9 mouse cellular contexts compared by ENCODE assay signal in genomic region chr11:69058265-69058664, GRCm38 (mm10). TPM values are rescaled to one million over a fixed set of nuclear protein-coding genes. Genes with fewer than 3 reads are reported as not detected.
DNase-seq lines count a peak whose midpoint lies in the region; ATAC-seq and TF ChIP-seq lines count a peak whose summit lies in the region.
"Had no signal": no experiment of that assay in that cellular context is flagged by ENCODE, and none has a peak within 500 bp of the region (broad histone marks: within the 10 kb centered on the region; RNA-seq: fewer than 3 reads in every experiment).

No protein-coding gene starts in this region.

- no peak for ATAC-seq in embryonic facial prominence, embryonic 14.5 days (ENCODE audit: low read depth)
- no peak for ATAC-seq in neural tube, embryonic 13.5 days (ENCODE audit: low read depth)

- peak overlapping the region; percentile 75 for H3K4me2 ChIP-seq in embryonic facial prominence, embryonic 14.5 days (ENCODE audit: low read depth, low read length)
- peak overlapping the region; percentile 76 for H3K4me2 ChIP-seq in neural tube, embryonic 13.5 days

- H3K4me3 ChIP-seq in left cerebral cortex, adult 2 months: peak overlapping the region; percentile 71
- H3K4me3 ChIP-seq in embryonic facial prominence, embryonic 14.5 days (ENCODE audit: low read depth, low read length): peak overlapping the region; percentile 97
- peak overlapping the region; percentile 80 for H3K4me3 ChIP-seq in limb, embryonic 10.5 days
- peak overlapping the region; percentile 81 for H3K4me3 ChIP-seq in neural tube, embryonic 13.5 days

- H3K9me3 ChIP-seq in embryonic facial prominence, embryonic 14.5 days (ENCODE audit: control insufficient read depth, low read length): no peaks in the 10 kb centered on the region
- no peaks in the 10 kb centered on the region for H3K9me3 ChIP-seq in limb, embryonic 10.5 days (replicated peaks)
- H3K9me3 ChIP-seq in neural tube, embryonic 13.5 days: no peaks in the 10 kb centered on the region

- peak overlapping the region; percentile 76 for H3K9ac ChIP-seq in embryonic facial prominence, embryonic 14.5 days (ENCODE audit: low read depth, low read length)
- peak overlapping the region; percentile 80 for H3K9ac ChIP-seq in neural tube, embryonic 13.5 days

- peaks cover 19% of the 10 kb centered on the region for H3K4me1 ChIP-seq in embryonic facial prominence, embryonic 14.5 days (ENCODE audit: control insufficient read depth, insufficient read depth, low read length)
- peaks cover 32% of the 10 kb centered on the region for H3K4me1 ChIP-seq in limb, embryonic 10.5 days
- H3K4me1 ChIP-seq in neural tube, embryonic 13.5 days (replicated peaks): peaks cover 31% of the 10 kb centered on the region

- WGBS in embryonic facial prominence, embryonic 14.5 days: 82% methylated on average over 2 of the region's 2 CpGs
- WGBS in limb, embryonic 10.5 days: 79% methylated on average over 2 of the region's 2 CpGs
- WGBS in neural tube, embryonic 13.5 days: 73% methylated on average over 2 of the region's 2 CpGs

- intact Hi-C loops in left cerebral cortex, adult 2 months (cut with DNase I): loop anchor here (1.0 kb wide), 1 partner anchor 16 kb away; no protein-coding TSS in a partner anchor
- intact Hi-C loops in left cerebral cortex, postnatal 25 days (cut with DNase I): no loop called here

- no peak for TF ChIP-seq CTCF in left cerebral cortex, adult 2 months (IDR thresholded peaks at IDR 0.05)

- DNase-seq in left cerebral cortex, adult 2 months (ENCODE audit: extremely low spot score in 1 of 2, low spot score in 2 of 2): no peak
- DNase-seq in left cerebral cortex, postnatal 25 days (ENCODE audit: low spot score in 2 of 2): no peak
- DNase-seq in embryonic facial prominence, embryonic 14.5 days (ENCODE audit: low spot score): no peak
- DNase-seq in limb, embryonic 10.5 days (ENCODE audit: low spot score): no peak
- DNase-seq in right cerebral cortex, postnatal 25 days: no peak
- DNase-seq in adrenal gland, adult 2 months: no peak
- DNase-seq in spleen, adult 18-20 months: no peak

- peak overlapping the region; percentile 84; the same call in 1 of the 2 replicates for H3K27ac ChIP-seq in left cerebral cortex, adult 2 months
- H3K27ac ChIP-seq in embryonic facial prominence, embryonic 14.5 days (replicated peaks; ENCODE audit: low read depth, low read length): peak overlapping the region; percentile 82
- no peak overlapping the region for H3K27ac ChIP-seq in limb, embryonic 10.5 days
- H3K27ac ChIP-seq in neural tube, embryonic 13.5 days (replicated peaks): peak overlapping the region; percentile 91

- peaks cover 6% of the 10 kb centered on the region; the same call in 1 of the 2 replicates for H3K36me3 ChIP-seq in embryonic facial prominence, embryonic 14.5 days (ENCODE audit: control insufficient read depth, insufficient read depth, low read length)
- peaks cover 13% of the 10 kb centered on the region for H3K36me3 ChIP-seq in limb, embryonic 10.5 days
- no peaks in the 10 kb centered on the region for H3K36me3 ChIP-seq in neural tube, embryonic 13.5 days

- no peaks in the 10 kb centered on the region for H3K27me3 ChIP-seq in embryonic facial prominence, embryonic 14.5 days (replicated peaks; ENCODE audit: control insufficient read depth, insufficient read depth, low read length)
- H3K27me3 ChIP-seq in limb, embryonic 10.5 days (ENCODE audit: low read depth, poor library complexity, severe bottlenecking): 0 out of 2 replicates have a peak, but pooled peaks cover 5% of the 10 kb centered on the region
- H3K27me3 ChIP-seq in neural tube, embryonic 13.5 days: no peaks in the 10 kb centered on the region

RNA-seq across cellular contexts. Expression of gene Borcs6, which starts 1.3 kb away (rescaled TPM):
- 10 to 100 TPM; 31.1 to 33.8 TPM for total RNA-seq in left cerebral cortex, adult 2 months (2021)
- total RNA-seq in left cerebral cortex, postnatal 25 days (2021): 10 to 100 TPM; 29.1 to 29.5 TPM
- 12.1 and 12.4 TPM in 2 replicates for polyA plus RNA-seq in embryonic facial prominence, embryonic 14.5 days (2014; fragmentation: Nextera tagmentation; extraction: Ambion mirVana)
- polyA plus RNA-seq in limb, embryonic 10.5 days (2016; fragmentation: Nextera tagmentation; extraction: Ambion mirVana): 5.3 and 6.0 TPM in 2 replicates
- polyA plus RNA-seq in neural tube, embryonic 13.5 days (2015; fragmentation: Nextera tagmentation; extraction: Ambion mirVana): 14.7 and 16.8 TPM in 2 replicates
- 10 to 100 TPM; 21.3 to 26.4 TPM for total RNA-seq in adrenal gland, adult 2 months (2021)
- polyA plus RNA-seq in adrenal gland, adult 2 months (2012; rRNA removed): 38.9 and 41.4 TPM in 2 replicates

RNA-seq across cellular contexts. Expression of gene Tmem107, which starts 12.3 kb away (rescaled TPM):
- 10 to 100 TPM; 23.3 to 28.0 TPM for total RNA-seq in left cerebral cortex, adult 2 months (2021)
- total RNA-seq in left cerebral cortex, postnatal 25 days (2021): 10 to 100 TPM; 16.9 to 18.2 TPM
- 65.6 and 87.8 TPM in 2 replicates for polyA plus RNA-seq in embryonic facial prominence, embryonic 14.5 days (2014; fragmentation: Nextera tagmentation; extraction: Ambion mirVana)
- polyA plus RNA-seq in limb, embryonic 10.5 days (2016; fragmentation: Nextera tagmentation; extraction: Ambion mirVana): 35.8 and 38.6 TPM in 2 replicates
- polyA plus RNA-seq in neural tube, embryonic 13.5 days (2015; fragmentation: Nextera tagmentation; extraction: Ambion mirVana): 28.4 and 29.2 TPM in 2 replicates
- total RNA-seq in adrenal gland, adult 2 months (2021): 10 to 100 TPM in 1 of 2 experiments, 1 to 10 TPM in 1; 9.5 to 16.9 TPM
- polyA plus RNA-seq in adrenal gland, adult 2 months (2012; rRNA removed): 46.6 and 49.1 TPM in 2 replicates

RNA-seq across cellular contexts. Expression of gene Aurkb, which starts 12.8 kb away (rescaled TPM):
- under 1 TPM; 0.25 to 0.30 TPM for total RNA-seq in left cerebral cortex, adult 2 months (2021)
- under 1 TPM; 0.73 to 0.99 TPM for total RNA-seq in left cerebral cortex, postnatal 25 days (2021)
- 92.5 and 112 TPM in 2 replicates for polyA plus RNA-seq in embryonic facial prominence, embryonic 14.5 days (2014; fragmentation: Nextera tagmentation; extraction: Ambion mirVana)
- 214 and 217 TPM in 2 replicates for polyA plus RNA-seq in limb, embryonic 10.5 days (2016; fragmentation: Nextera tagmentation; extraction: Ambion mirVana)
- polyA plus RNA-seq in neural tube, embryonic 13.5 days (2015; fragmentation: Nextera tagmentation; extraction: Ambion mirVana): 22.7 and 33.0 TPM in 2 replicates
- 1 to 10 TPM; 1.7 to 2.8 TPM for total RNA-seq in adrenal gland, adult 2 months (2021)
- 10.8 and 11.2 TPM in 2 replicates for polyA plus RNA-seq in adrenal gland, adult 2 months (2012; rRNA removed)
- total RNA-seq: gastrocnemius, adult 18-20 months had no signal

RNA-seq across cellular contexts. Expression of gene Vamp2, which starts 30.0 kb away (rescaled TPM):
- 1,000 to 10,000 TPM; 1,115 to 1,119 TPM for total RNA-seq in left cerebral cortex, adult 2 months (2021)
- 1,000 to 10,000 TPM; 1,099 to 1,151 TPM for total RNA-seq in left cerebral cortex, postnatal 25 days (2021)
- 89.1 and 97.0 TPM in 2 replicates for polyA plus RNA-seq in embryonic facial prominence, embryonic 14.5 days (2014; fragmentation: Nextera tagmentation; extraction: Ambion mirVana)
- 51.1 and 72.1 TPM in 2 replicates for polyA plus RNA-seq in limb, embryonic 10.5 days (2016; fragmentation: Nextera tagmentation; extraction: Ambion mirVana)
- polyA plus RNA-seq in neural tube, embryonic 13.5 days (2015; fragmentation: Nextera tagmentation; extraction: Ambion mirVana): 268 and 282 TPM in 2 replicates
- 100 to 1,000 TPM; 104 to 130 TPM for total RNA-seq in adrenal gland, adult 2 months (2021)
- 425 and 479 TPM in 2 replicates for polyA plus RNA-seq in adrenal gland, adult 2 months (2012; rRNA removed)

RNA-seq across cellular contexts. Expression of gene Per1, which starts 36.8 kb away (rescaled TPM):
- 100 to 1,000 TPM; 114 to 185 TPM for total RNA-seq in left cerebral cortex, adult 2 months (2021)
- 100 to 1,000 TPM in 1 of 2 experiments, 10 to 100 TPM in 1; 98.9 to 108 TPM for total RNA-seq in left cerebral cortex, postnatal 25 days (2021)
- polyA plus RNA-seq in embryonic facial prominence, embryonic 14.5 days (2014; fragmentation: Nextera tagmentation; extraction: Ambion mirVana): 21.5 and 28.2 TPM in 2 replicates
- polyA plus RNA-seq in limb, embryonic 10.5 days (2016; fragmentation: Nextera tagmentation; extraction: Ambion mirVana): 10.3 and 10.8 TPM in 2 replicates
- 8.0 and 8.4 TPM in 2 replicates for polyA plus RNA-seq in neural tube, embryonic 13.5 days (2015; fragmentation: Nextera tagmentation; extraction: Ambion mirVana)
- total RNA-seq in adrenal gland, adult 2 months (2021): 10 to 100 TPM; 55.0 to 75.9 TPM
- polyA plus RNA-seq in adrenal gland, adult 2 months (2012; rRNA removed): 41.3 and 76.1 TPM in 2 replicates
